Mouse (Mus musculus): ENCODE measurements around the gene Hist1h4c.
"Not testable (repeated sequence)": the region's sequence is repeated elsewhere in the genome, so short reads cannot be mapped to it uniquely, and the experiment has no call there.

Hist1h4c gene

GRCm38 (mm10) chr13:23730479-23730878 is 32.2 kb upstream of the Hist1h4c start:
- in situ Hi-C loops (cut with MboI) = no loop called here

- in situ Hi-C loops (cut with MboI) = no loop called here
These were observed 31.5 kb upstream of the Hist1h4c start for GRCm38 (mm10) chr13:23729706-23730105.

- in situ Hi-C loops (cut with MboI) = no loop called here
These were observed 30.9 kb upstream of the Hist1h4c start for GRCm38 (mm10) chr13:23729192-23729525.

GRCm38 (mm10) chr13:23728472-23729191 is 30.4 kb upstream of the Hist1h4c start:
- in situ Hi-C loops (cut with MboI) = no loop called here

- in situ Hi-C loops (cut with MboI) = no loop called here
These were observed 27.0 kb upstream of the Hist1h4c start for GRCm38 (mm10) chr13:23725213-23725612.

GRCm38 (mm10) chr13:23724239-23724638 is 26.0 kb upstream of the Hist1h4c start:
- in situ Hi-C loops (cut with MboI) = no loop called here

GRCm38 (mm10) chr13:23717593-23718245 is 19.5 kb upstream of the Hist1h4c start:
- in situ Hi-C loops (cut with MboI) = not testable (repeated sequence)

GRCm38 (mm10) chr13:23717176-23717575 is 18.9 kb upstream of the Hist1h4c start:
- in situ Hi-C loops (cut with MboI) = no loop called here

- in situ Hi-C loops (cut with MboI) = no loop called here
These were observed 18.2 kb upstream of the Hist1h4c start for GRCm38 (mm10) chr13:23716261-23717042.

- in situ Hi-C loops (cut with MboI) = no loop called here
These were observed 12.3 kb upstream of the Hist1h4c start, which contains the start of gene Hfe for GRCm38 (mm10) chr13:23710374-23711089. Hfe (minus strand) TSS chr13:23710854.

- in situ Hi-C loops (cut with MboI) = no loop called here
These were observed 11.6 kb upstream of the Hist1h4c start for GRCm38 (mm10) chr13:23709714-23710373.

GRCm38 (mm10) chr13:23708654-23709053 is 10.4 kb upstream of the Hist1h4c start:
- in situ Hi-C loops (cut with MboI) = no loop called here

GRCm38 (mm10) chr13:23708041-23708440 is 9.8 kb upstream of the Hist1h4c start:
- in situ Hi-C loops (cut with MboI) = no loop called here

GRCm38 (mm10) chr13:23706771-23707170 is 8.5 kb upstream of the Hist1h4c start:
- in situ Hi-C loops (cut with MboI) = no loop called here

GRCm38 (mm10) chr13:23705751-23706356 is 7.6 kb upstream of the Hist1h4c start:
- in situ Hi-C loops (cut with MboI) = no loop called here

GRCm38 (mm10) chr13:23702801-23703200 is 4.5 kb upstream of the Hist1h4c start:
- in situ Hi-C loops (cut with MboI) = not testable (repeated sequence)

- in situ Hi-C loops (cut with MboI) = no loop called here
These were observed 4.0 kb upstream of the Hist1h4c start for GRCm38 (mm10) chr13:23702220-23702619.

- in situ Hi-C loops (cut with MboI) = no loop called here
These were observed 2.7 kb upstream of the Hist1h4c start for GRCm38 (mm10) chr13:23700786-23701520.

- in situ Hi-C loops (cut with MboI) = loop anchor here (5.0 to 25.0 kb wide), 2 partner anchors 38 to 112 kb away; partner anchors contain the start of genes Hist1h1c, Hist1h3d and Hist1h4d
These were observed 1.5 kb upstream of the Hist1h4c start for GRCm38 (mm10) chr13:23699767-23700166.

GRCm38 (mm10) chr13:23698996-23699395 is 742 bp upstream of the Hist1h4c start:
- in situ Hi-C loops (cut with MboI) = loop anchor here (5.0 to 25.0 kb wide), 2 partner anchors 38 to 112 kb away; partner anchors contain the start of genes Hist1h1c, Hist1h3d and Hist1h4d

Data from mature B cell (primary cell).